Mouse (Mus musculus): ENCODE results near the gene Dmd. TPM values are rescaled to one million over a fixed set of nuclear protein-coding genes. Genes with fewer than 3 reads are reported as not detected.

Gene Dmd
- 31.2 and 33.3 TPM in 2 replicates for polyA plus RNA-seq (2014; fragmentation: Nextera tagmentation; extraction: Ambion mirVana)

- H3K4me2 ChIP-seq (replicated peaks) = no peak within 1 kb of the TSS
- ATAC-seq (ENCODE audit: low FRiP score) = no peak
- H3K27ac ChIP-seq = no peak within 1 kb of the TSS
- DNase-seq (ENCODE audit: low spot score) = no peak
- no peaks in the 10 kb centered on the region for H3K36me3 ChIP-seq (replicated peaks; ENCODE audit: control insufficient read depth, insufficient read depth)
- no peak within 1 kb of the TSS for H3K4me3 ChIP-seq (replicated peaks; ENCODE audit: low read length)
- H3K9me3 ChIP-seq (ENCODE audit: control insufficient read depth, low read length) = no peaks in the 10 kb centered on the region
- no peak within 1 kb of the TSS for H3K9ac ChIP-seq
- WGBS = 69% methylated on average over 3 of the region's 3 CpGs
- no peaks in the 10 kb centered on the region for H3K4me1 ChIP-seq (replicated peaks; ENCODE audit: control insufficient read depth, insufficient read depth, low read length)
- H3K27me3 ChIP-seq (ENCODE audit: control insufficient read depth, insufficient read depth, low read length) = no peaks in the 10 kb centered on the region
Measured at GRCm38 (mm10) chrX:82948630-82949029, at the start of gene Dmd. TSS of gene Dmd (plus strand) at chrX:82948870.

DNA sequence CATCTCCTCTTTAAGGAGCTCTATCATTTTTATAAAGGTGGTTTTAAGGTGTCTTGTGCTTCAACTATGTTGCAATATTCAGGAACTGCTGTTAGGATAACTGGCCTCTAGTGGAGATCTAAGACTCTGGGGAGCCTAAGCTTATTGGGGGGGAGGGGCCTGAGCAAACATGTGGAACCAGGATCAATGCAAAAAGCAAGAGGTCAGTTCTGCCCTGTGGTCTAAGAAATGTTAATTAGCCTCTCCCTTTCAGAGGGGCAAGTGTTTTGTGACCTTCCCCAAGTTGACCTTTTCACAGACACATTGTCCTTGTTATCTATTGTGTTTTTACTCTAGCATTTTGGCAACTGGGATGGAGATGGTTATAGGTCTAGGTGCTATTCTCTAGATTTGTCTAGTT is 47.2 kb upstream of the Dmd start:
- Histone ChIP-seq H3K27me3 (ENCODE audit: control insufficient read depth, insufficient read depth, low read length) (no peaks in the 10 kb centered on the region), H3K4me1 (replicated peaks; ENCODE audit: control insufficient read depth, insufficient read depth, low read length) (no peaks in the 10 kb centered on the region), H3K9me3 (ENCODE audit: control insufficient read depth, low read length) (no peaks in the 10 kb centered on the region), H3K27ac (no peak overlapping the region), H3K36me3 (replicated peaks; ENCODE audit: control insufficient read depth, insufficient read depth) (no peaks in the 10 kb centered on the region), H3K4me3 (replicated peaks; ENCODE audit: low read length) (no peak overlapping the region), H3K9ac (no peak overlapping the region), H3K4me2 (replicated peaks) (no peak overlapping the region)
- ATAC-seq (ENCODE audit: low FRiP score) (no peak), DNase-seq (ENCODE audit: low spot score) (no peak)

- Histone ChIP-seq H3K9me3 (ENCODE audit: control insufficient read depth, low read length) (no peaks in the 10 kb centered on the region), H3K36me3 (replicated peaks; ENCODE audit: control insufficient read depth, insufficient read depth) (no peaks in the 10 kb centered on the region), H3K4me3 (replicated peaks; ENCODE audit: low read length) (no peak overlapping the region), H3K27me3 (ENCODE audit: control insufficient read depth, insufficient read depth, low read length) (no peaks in the 10 kb centered on the region), H3K27ac (no peak overlapping the region), H3K4me1 (replicated peaks; ENCODE audit: control insufficient read depth, insufficient read depth, low read length) (no peaks in the 10 kb centered on the region), H3K4me2 (replicated peaks) (no peak overlapping the region), H3K9ac (no peak overlapping the region)
- no peak for DNase-seq (ENCODE audit: low spot score)
- WGBS = 81% methylated on average over 1 of the region's 1 CpGs
- no peak for ATAC-seq (ENCODE audit: low FRiP score)
Measured at GRCm38 (mm10) chrX:82987683-82988082, 39.0 kb downstream of the Dmd start.

GRCm38 (mm10) chrX:83050190-83050589 is 101.5 kb downstream of the Dmd start:
- H3K4me3 ChIP-seq (replicated peaks; ENCODE audit: low read length) = no peak overlapping the region
- WGBS = 63% methylated on average over 1 of the region's 1 CpGs
- H3K36me3 ChIP-seq (replicated peaks; ENCODE audit: control insufficient read depth, insufficient read depth) = no peaks in the 10 kb centered on the region
- no peaks in the 10 kb centered on the region for H3K9me3 ChIP-seq (ENCODE audit: control insufficient read depth, low read length)
- no peak overlapping the region for H3K9ac ChIP-seq
- no peak overlapping the region for H3K27ac ChIP-seq
- no peak overlapping the region for H3K4me2 ChIP-seq (replicated peaks)
- H3K4me1 ChIP-seq (replicated peaks; ENCODE audit: control insufficient read depth, insufficient read depth, low read length) = no peaks in the 10 kb centered on the region
- ATAC-seq (ENCODE audit: low FRiP score) (no peak), DNase-seq (ENCODE audit: low spot score) (no peak)
- H3K27me3 ChIP-seq (ENCODE audit: control insufficient read depth, insufficient read depth, low read length) = no peaks in the 10 kb centered on the region

DNA sequence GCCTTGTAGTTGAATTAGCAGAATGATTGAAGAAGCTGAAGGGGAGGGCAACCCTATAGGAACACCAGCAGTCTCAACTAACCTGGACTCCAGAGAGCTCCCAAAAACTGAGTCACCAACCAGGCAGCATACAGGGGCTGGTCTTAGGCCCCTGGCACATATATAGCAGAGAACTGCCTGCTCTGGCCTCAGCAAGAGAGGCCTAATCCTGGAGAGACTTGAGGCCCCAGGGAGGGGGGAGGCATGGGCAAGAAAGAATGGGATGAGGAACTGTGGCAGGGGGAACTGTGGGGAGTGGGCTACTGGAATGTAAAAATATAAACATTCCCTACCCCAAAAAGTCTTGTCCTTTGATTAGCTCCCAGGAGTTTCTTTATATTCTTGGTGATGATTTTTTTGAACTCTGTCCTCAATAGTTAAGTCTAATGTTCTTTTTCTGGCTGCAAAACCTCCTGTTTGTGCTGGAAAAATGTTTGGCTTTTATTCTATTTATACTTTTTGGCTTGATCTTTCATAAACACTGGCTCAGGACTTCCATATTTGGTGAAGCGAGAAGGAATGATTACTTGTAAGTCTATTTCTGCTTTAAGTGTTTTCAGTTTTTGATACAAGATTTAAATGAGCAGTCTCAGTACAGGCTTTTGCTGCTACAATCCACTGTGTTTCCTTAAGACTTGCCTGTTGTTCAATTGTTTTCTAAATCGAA is 167.7 kb downstream of the Dmd start:
- DNase-seq (ENCODE audit: low spot score) = no peak
- Histone ChIP-seq H3K4me2 (replicated peaks) (no peak overlapping the region), H3K27ac (no peak overlapping the region), H3K4me3 (replicated peaks; ENCODE audit: low read length) (no peak overlapping the region), H3K9ac (no peak overlapping the region), H3K4me1 (replicated peaks; ENCODE audit: control insufficient read depth, insufficient read depth, low read length) (no peaks in the 10 kb centered on the region), H3K27me3 (ENCODE audit: control insufficient read depth, insufficient read depth, low read length) (no peaks in the 10 kb centered on the region), H3K36me3 (replicated peaks; ENCODE audit: control insufficient read depth, insufficient read depth) (no peaks in the 10 kb centered on the region), H3K9me3 (ENCODE audit: control insufficient read depth, low read length) (no peaks in the 10 kb centered on the region)
- no peak for ATAC-seq (ENCODE audit: low FRiP score)
- 72% methylated on average over 2 of the region's 2 CpGs for WGBS

DNA sequence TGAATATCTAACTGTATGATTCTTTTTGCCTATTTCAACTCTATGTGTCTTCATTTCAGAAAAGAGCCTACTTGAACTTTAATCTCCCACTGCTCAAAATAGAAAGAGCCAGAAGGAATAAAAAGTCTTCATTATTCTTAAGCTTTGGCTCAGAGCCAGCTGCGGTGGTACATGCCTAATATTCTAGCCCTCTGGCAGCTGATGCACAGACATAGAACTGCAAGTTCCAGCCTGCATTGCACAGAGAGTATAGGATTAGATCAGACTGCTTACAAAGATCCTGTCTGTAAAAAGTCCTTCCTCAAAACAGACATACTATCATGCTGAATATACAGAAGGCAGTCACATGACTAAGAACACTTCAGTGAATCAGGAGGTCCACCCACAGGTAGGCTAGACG is 168.5 kb downstream of the Dmd start:
- Histone ChIP-seq H3K4me3 (replicated peaks; ENCODE audit: low read length) (no peak overlapping the region), H3K36me3 (replicated peaks; ENCODE audit: control insufficient read depth, insufficient read depth) (no peaks in the 10 kb centered on the region), H3K9ac (no peak overlapping the region), H3K9me3 (ENCODE audit: control insufficient read depth, low read length) (no peaks in the 10 kb centered on the region), H3K4me2 (replicated peaks) (no peak overlapping the region), H3K27me3 (ENCODE audit: control insufficient read depth, insufficient read depth, low read length) (no peaks in the 10 kb centered on the region), H3K27ac (no peak overlapping the region), H3K4me1 (replicated peaks; ENCODE audit: control insufficient read depth, insufficient read depth, low read length) (no peaks in the 10 kb centered on the region)
- DNase-seq (ENCODE audit: low spot score) (no peak), ATAC-seq (ENCODE audit: low FRiP score) (no peak)
- WGBS = 70% methylated on average over 2 of the region's 2 CpGs

GRCm38 (mm10) chrX:83220563-83220962 is 271.9 kb downstream of the Dmd start:
- no peak overlapping the region for H3K27ac ChIP-seq
- ATAC-seq (ENCODE audit: low FRiP score) = no peak
- no peaks in the 10 kb centered on the region for H3K27me3 ChIP-seq (ENCODE audit: control insufficient read depth, insufficient read depth, low read length)
- no peak for DNase-seq (ENCODE audit: low spot score)
- H3K4me1 ChIP-seq (replicated peaks; ENCODE audit: control insufficient read depth, insufficient read depth, low read length) = no peaks in the 10 kb centered on the region
- no peak overlapping the region for H3K4me2 ChIP-seq (replicated peaks)
- no peak overlapping the region for H3K4me3 ChIP-seq (replicated peaks; ENCODE audit: low read length)
- 61% methylated on average over 2 of the region's 2 CpGs for WGBS
- no peaks in the 10 kb centered on the region for H3K36me3 ChIP-seq (replicated peaks; ENCODE audit: control insufficient read depth, insufficient read depth)
- no peak overlapping the region for H3K9ac ChIP-seq
- no peaks in the 10 kb centered on the region for H3K9me3 ChIP-seq (ENCODE audit: control insufficient read depth, low read length)

DNA sequence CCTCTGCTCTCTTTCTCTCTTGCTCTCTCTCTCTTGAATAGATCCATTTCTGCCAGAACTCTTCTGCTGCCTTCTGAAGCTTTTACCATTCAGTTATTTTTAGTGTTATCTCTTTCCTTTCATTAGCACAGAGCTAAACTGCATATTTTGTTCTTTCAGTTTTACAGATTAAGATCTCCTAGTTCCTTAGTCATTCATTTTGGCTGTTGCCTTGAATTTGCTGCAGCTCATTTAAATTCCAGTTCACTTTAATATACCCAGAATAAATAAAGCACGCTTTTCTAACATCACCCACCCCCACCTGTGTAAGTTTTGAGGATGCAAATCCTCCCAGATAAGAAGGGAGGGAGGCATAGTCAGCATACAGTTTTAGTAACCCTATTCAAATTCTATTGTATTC is 272.4 kb downstream of the Dmd start:
- WGBS = 47% methylated on average over 1 of the region's 1 CpGs
- no peaks in the 10 kb centered on the region for H3K27me3 ChIP-seq (ENCODE audit: control insufficient read depth, insufficient read depth, low read length)
- no peak overlapping the region for H3K9ac ChIP-seq

DNA sequence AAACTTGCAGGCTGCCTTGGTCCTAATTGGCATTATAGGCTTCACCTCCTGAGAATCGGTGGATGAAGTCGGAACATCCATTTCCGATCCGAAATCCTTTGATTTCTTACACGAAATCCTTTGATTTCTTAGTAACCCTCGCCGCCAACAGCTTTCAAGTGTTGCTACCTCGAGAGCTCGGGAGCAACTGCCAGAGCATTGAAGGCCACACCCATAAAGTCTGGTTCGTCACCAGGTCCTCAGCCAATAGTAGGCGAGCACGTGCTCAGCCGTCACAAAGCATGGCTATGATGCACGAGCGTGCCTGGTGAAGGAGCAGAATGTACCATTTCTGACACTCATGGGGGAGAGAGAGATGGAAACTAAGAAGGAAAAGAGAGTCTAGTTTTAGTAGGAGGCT is 538.9 kb downstream of the Dmd start, which contains the start of gene Tsga8:
Gene Tsga8 (minus strand): TSS at position 327 of the 400 bp plus-strand sequence.
- no peak within 1 kb of the TSS for H3K4me2 ChIP-seq (replicated peaks)
- no peak within 1 kb of the TSS for H3K4me3 ChIP-seq (replicated peaks; ENCODE audit: low read length)
- no peaks in the 10 kb centered on the region for H3K27me3 ChIP-seq (ENCODE audit: control insufficient read depth, insufficient read depth, low read length)
- H3K9ac ChIP-seq = no peak within 1 kb of the TSS
- H3K36me3 ChIP-seq (replicated peaks; ENCODE audit: control insufficient read depth, insufficient read depth) = no peaks in the 10 kb centered on the region
- DNase-seq (ENCODE audit: low spot score) = no peak
- H3K9me3 ChIP-seq (ENCODE audit: control insufficient read depth, low read length) = 0 out of 2 replicates have a peak, but pooled peaks cover 3% of the 10 kb centered on the region
- no peaks in the 10 kb centered on the region for H3K4me1 ChIP-seq (replicated peaks; ENCODE audit: control insufficient read depth, insufficient read depth, low read length)
- 97% methylated on average over 15 of the region's 15 CpGs for WGBS
- no peak within 1 kb of the TSS for H3K27ac ChIP-seq
- ATAC-seq (ENCODE audit: low FRiP score) = no peak

More for the DNA sequence above, 272.4 kb downstream of the Dmd start:
- ATAC-seq (ENCODE audit: low FRiP score) (no peak), DNase-seq (ENCODE audit: low spot score) (no peak)
- H3K27ac ChIP-seq = no peak overlapping the region
- H3K4me3 ChIP-seq (replicated peaks; ENCODE audit: low read length) = no peak overlapping the region
- H3K9me3 ChIP-seq (ENCODE audit: control insufficient read depth, low read length) = no peaks in the 10 kb centered on the region
- H3K4me1 ChIP-seq (replicated peaks; ENCODE audit: control insufficient read depth, insufficient read depth, low read length) = no peaks in the 10 kb centered on the region
- no peaks in the 10 kb centered on the region for H3K36me3 ChIP-seq (replicated peaks; ENCODE audit: control insufficient read depth, insufficient read depth)
- no peak overlapping the region for H3K4me2 ChIP-seq (replicated peaks)

DNA sequence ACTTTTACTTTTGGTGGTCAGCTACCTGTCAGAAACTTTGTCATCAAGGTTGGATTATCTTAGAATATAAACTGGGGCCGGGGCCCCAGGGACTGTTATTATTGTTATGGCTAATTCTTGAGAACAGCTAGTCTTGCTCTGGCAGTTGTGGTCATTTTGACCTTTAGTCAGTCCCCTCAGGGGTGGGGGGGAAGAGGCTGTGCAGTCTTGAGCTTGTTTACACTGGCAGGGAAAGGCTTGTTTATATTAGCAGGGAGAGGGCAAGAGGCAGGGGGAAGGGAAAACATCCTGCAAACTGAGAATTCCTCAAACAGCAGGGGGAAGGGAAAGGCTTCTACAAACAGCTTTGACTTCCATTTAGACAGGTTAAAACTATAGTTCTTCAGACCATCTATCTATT is 726.3 kb downstream of the Dmd start:
- DNase-seq (ENCODE audit: low spot score) (no peak), ATAC-seq (ENCODE audit: low FRiP score) (no peak)
- Histone ChIP-seq H3K9ac (no peak overlapping the region), H3K27ac (no peak overlapping the region), H3K36me3 (replicated peaks; ENCODE audit: control insufficient read depth, insufficient read depth) (no peaks in the 10 kb centered on the region), H3K27me3 (ENCODE audit: control insufficient read depth, insufficient read depth, low read length) (no peaks in the 10 kb centered on the region), H3K4me2 (replicated peaks) (no peak overlapping the region), H3K4me3 (replicated peaks; ENCODE audit: low read length) (no peak overlapping the region), H3K4me1 (replicated peaks; ENCODE audit: control insufficient read depth, insufficient read depth, low read length) (no peaks in the 10 kb centered on the region), H3K9me3 (ENCODE audit: control insufficient read depth, low read length) (no peaks in the 10 kb centered on the region)
- WGBS = 72% methylated on average over 1 of the region's 1 CpGs

All from hindbrain, embryonic 14.5 days (tissue).